Mouse (Mus musculus) E14TG2a.4 (cell line): ENCODE data around the gene Tdrd3.

Experiments
- H3K27me3 ChIP-seq: 2 replicates; pipeline ENCODE4 v1.6.1; 2014; ENCODE audit warnings: low read length, control low read depth; ENCODE audit not compliant: insufficient read depth
- H3K36me3 ChIP-seq: 2 replicates; pipeline ENCODE4 v1.6.1; 2014; ENCODE audit warnings: low read length, control low read depth; ENCODE audit not compliant: insufficient read depth
- H3K4me1 ChIP-seq: replicated peaks from 2 replicates; pipeline ENCODE4 v1.6.1; 2014; ENCODE audit warnings: low read depth, low read length, control low read depth
- H3K4me3 ChIP-seq: replicated peaks from 2 replicates; pipeline ENCODE4 v1.5.1; 2014; ENCODE audit warnings: mild to moderate bottlenecking, low read length
- H3K9me3 ChIP-seq: 2 replicates; pipeline ENCODE4 v1.6.1; 2014; ENCODE audit warnings: low read length, control low read depth
- CTCF ChIP-seq: conservative IDR thresholded peaks from 2 replicates; pipeline ENCODE4 v1.5.1; 2014; ENCODE audit warnings: low read length
- NANOG ChIP-seq: IDR thresholded peaks from 2 replicates; pipeline ENCODE4 v1.6.1; 2014; ENCODE audit warnings: borderline replicate concordance, low read length, mixed read lengths
- POU5F1 ChIP-seq: IDR thresholded peaks from 2 replicates; pipeline ENCODE4 v1.6.1; 2014; ENCODE audit warnings: low read length, borderline replicate concordance

Gene Tdrd3

GRCm38 (mm10) chr14:87497955-87498594, 81.6 kb downstream of the Tdrd3 start:
- Histone ChIP-seq H3K9me3 (no peaks in the 10 kb centered on the region), H3K4me3 (no peak overlapping the region)
- no peak for TF ChIP-seq CTCF
- no peak for TF ChIP-seq POU5F1
- no peak for TF ChIP-seq NANOG

GRCm38 (mm10) chr14:87505924-87506323, 89.5 kb downstream of the Tdrd3 start:
- H3K27me3 ChIP-seq, result no peaks in the 10 kb centered on the region
- H3K4me3 ChIP-seq, result no peak overlapping the region
- TF ChIP-seq CTCF, result no peak
- no peak for TF ChIP-seq POU5F1
- no peak for TF ChIP-seq NANOG
- H3K9me3 ChIP-seq, result no peaks in the 10 kb centered on the region
- no peaks in the 10 kb centered on the region for H3K4me1 ChIP-seq
- peaks cover 4% of the 10 kb centered on the region; the same call in 1 of the 2 replicates for H3K36me3 ChIP-seq

More at GRCm38 (mm10) chr14:87497955-87498594, 81.6 kb downstream of the Tdrd3 start:
- Histone ChIP-seq H3K27me3 (no peaks in the 10 kb centered on the region), H3K36me3 (no peaks in the 10 kb centered on the region), H3K4me1 (no peaks in the 10 kb centered on the region)

- Histone ChIP-seq H3K27me3 (no peaks in the 10 kb centered on the region), H3K36me3 (no peaks in the 10 kb centered on the region), H3K4me3 (no peak overlapping the region), H3K9me3 (no peaks in the 10 kb centered on the region), H3K4me1 (no peaks in the 10 kb centered on the region)
- no peak for TF ChIP-seq CTCF
- TF ChIP-seq NANOG, result no peak
- no peak for TF ChIP-seq POU5F1
Observed at GRCm38 (mm10) chr14:87515281-87515680, 98.8 kb downstream of the Tdrd3 start.

- Histone ChIP-seq H3K9me3 (no peaks in the 10 kb centered on the region), H3K4me1 (no peaks in the 10 kb centered on the region), H3K4me3 (no peak overlapping the region), H3K36me3 (no peaks in the 10 kb centered on the region), H3K27me3 (no peaks in the 10 kb centered on the region)
- TF ChIP-seq NANOG (no peak), CTCF (no peak), POU5F1 (no peak)
Observed at GRCm38 (mm10) chr14:87517381-87517780, 100.9 kb downstream of the Tdrd3 start.

- H3K36me3 ChIP-seq, result no peaks in the 10 kb centered on the region
- no peak overlapping the region for H3K4me3 ChIP-seq
- H3K27me3 ChIP-seq, result no peaks in the 10 kb centered on the region
- no peaks in the 10 kb centered on the region for H3K4me1 ChIP-seq
- TF ChIP-seq NANOG, result no peak
- no peak for TF ChIP-seq CTCF
- TF ChIP-seq POU5F1, result no peak
- H3K9me3 ChIP-seq, result no peaks in the 10 kb centered on the region
Observed at GRCm38 (mm10) chr14:87531847-87532246, 115.4 kb downstream of the Tdrd3 start.

GRCm38 (mm10) chr14:87537127-87537819, 120.8 kb downstream of the Tdrd3 start:
- Histone ChIP-seq H3K4me1 (no peaks in the 10 kb centered on the region), H3K36me3 (no peaks in the 10 kb centered on the region), H3K27me3 (no peaks in the 10 kb centered on the region), H3K4me3 (no peak overlapping the region), H3K9me3 (no peaks in the 10 kb centered on the region)
- TF ChIP-seq CTCF, result peak; percentile 25
- TF ChIP-seq POU5F1, result no peak
- no peak for TF ChIP-seq NANOG

GRCm38 (mm10) chr14:87549986-87550385, 133.5 kb downstream of the Tdrd3 start:
- Histone ChIP-seq H3K9me3 (peaks cover 33% of the 10 kb centered on the region), H3K4me1 (no peaks in the 10 kb centered on the region), H3K36me3 (no peaks in the 10 kb centered on the region), H3K27me3 (no peaks in the 10 kb centered on the region), H3K4me3 (no peak overlapping the region)
- no peak for TF ChIP-seq POU5F1
- TF ChIP-seq NANOG, result no peak

- no peak overlapping the region for H3K4me3 ChIP-seq
- no peaks in the 10 kb centered on the region for H3K27me3 ChIP-seq
- no peaks in the 10 kb centered on the region for H3K36me3 ChIP-seq
- TF ChIP-seq POU5F1, result no peak
- no peak for TF ChIP-seq CTCF
- no peak for TF ChIP-seq NANOG
- peaks cover 19% of the 10 kb centered on the region for H3K9me3 ChIP-seq
- H3K4me1 ChIP-seq, result no peaks in the 10 kb centered on the region
Observed at GRCm38 (mm10) chr14:87552211-87552610, 135.8 kb downstream of the Tdrd3 start.

- Histone ChIP-seq H3K9me3 (no peaks in the 10 kb centered on the region), H3K4me3 (no peak overlapping the region), H3K36me3 (no peaks in the 10 kb centered on the region), H3K4me1 (peaks cover 13% of the 10 kb centered on the region), H3K27me3 (peaks cover 10% of the 10 kb centered on the region)
- TF ChIP-seq POU5F1 (no peak), CTCF (no peak), NANOG (no peak)
Observed at GRCm38 (mm10) chr14:87563841-87564240, 147.4 kb downstream of the Tdrd3 start.
